Mouse (Mus musculus) spleen, adult 2 months (tissue): ENCODE data around the gene Rplp2.

ENCODE experiments used
- CTCF ChIP-seq: fragments of 200-500 bp; IDR thresholded peaks from 2 replicates; pipeline ENCODE4 v1.5.1; 2011; ENCODE audit warnings: mild to moderate bottlenecking, inconsistent platforms; ENCODE audit not compliant: insufficient read depth, insufficient read length, insufficient replicate concordance; ENCODE audit errors: extremely low read depth
- POLR2A ChIP-seq: fragments of 200-500 bp; IDR thresholded peaks from 2 replicates; pipeline ENCODE4 v1.6.1; 2011; ENCODE audit warnings: low read depth, low read length, inconsistent platforms

GRCm38 (mm10) chr7:141441460-141441859 lies 5.7 kb upstream of the Rplp2 start:
- TF ChIP-seq POLR2A, result no peak
- no peak for TF ChIP-seq CTCF
